31 mouse cellular contexts compared by ENCODE assay signal in the genomic region with DNA sequence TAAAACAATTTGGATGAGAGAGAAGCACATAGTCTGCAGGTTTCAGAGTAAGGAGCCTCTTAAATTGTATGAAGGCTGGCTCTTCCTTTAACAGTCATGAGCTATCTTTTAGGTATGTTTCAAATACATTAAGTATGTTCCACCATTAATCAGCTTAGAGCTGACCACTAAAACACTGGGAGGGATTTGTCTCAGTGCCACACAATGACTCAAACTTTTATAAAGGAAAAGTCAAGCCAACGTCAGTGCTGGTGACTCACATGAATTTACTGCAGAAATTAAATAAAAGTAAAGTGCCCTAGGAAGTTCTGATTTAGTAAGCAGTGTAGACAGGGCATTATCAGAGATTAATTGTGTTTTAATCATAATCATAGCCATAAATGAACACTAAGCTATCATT.
A peak's percentile ranks its signal among the peaks of the same experiment; 100 is the strongest.
DNase-seq lines count a peak whose midpoint lies in the region; ATAC-seq and TF ChIP-seq lines count a peak whose summit lies in the region.
"Had no signal": no experiment of that assay in that cellular context is flagged by ENCODE, and none has a peak within 500 bp of the region (broad histone marks: within the 10 kb centered on the region; RNA-seq: fewer than 3 reads in every experiment).

No protein-coding gene starts in this region.

- H3K27me3 ChIP-seq in Patski: no peaks in the 10 kb centered on the region
- no peaks in the 10 kb centered on the region for H3K27me3 ChIP-seq in midbrain, embryonic 14.5 days (ENCODE audit: control insufficient read depth, insufficient read depth, low read length)
- H3K27me3 ChIP-seq: CH12.LX; forebrain, embryonic 13.5 days; heart, embryonic 15.5 days; hindbrain, embryonic 12.5 days; intestine, embryonic 15.5 days; limb, embryonic 15.5 days; liver, embryonic 13.5 days; midbrain, embryonic 15.5 days; neural tube, embryonic 12.5 days had no signal

- H3K27ac ChIP-seq in embryonic fibroblast, embryonic 13.5 days (ENCODE audit: insufficient read depth, low read length): peak overlapping the region; percentile 81; the same call in 1 of the 2 replicates
- H3K27ac ChIP-seq in midbrain, embryonic 14.5 days (replicated peaks; ENCODE audit: low read depth, low read length): no peak overlapping the region
- H3K27ac ChIP-seq: forebrain, embryonic 13.5 days; heart, embryonic 10.5 days; heart, embryonic 15.5 days; hindbrain, embryonic 12.5 days; hindbrain, postnatal 0 days; intestine, embryonic 15.5 days; kidney, postnatal 0 days; limb, embryonic 10.5 days; limb, embryonic 15.5 days; liver, embryonic 13.5 days; midbrain, embryonic 15.5 days; neural tube, embryonic 12.5 days had no signal

- CTCF ChIA-PET in Patski (lab: Charles Lee): interaction anchor here (0.7 to 1.2 kb wide), 2 partner anchors 12 to 14 kb away, joined by 3 to 5 read pairs; no protein-coding TSS in a partner anchor

- TF ChIP-seq CTCF in Patski (IDR thresholded peaks at IDR 0.05): no peak
- TF ChIP-seq CTCF in embryonic fibroblast, embryonic 13.5 days (IDR thresholded peaks at IDR 0.05; ENCODE audit: borderline replicate concordance, insufficient read depth, low read length): no peak

- TF ChIP-seq POLR2A in embryonic fibroblast, embryonic 13.5 days (IDR thresholded peaks at IDR 0.05; ENCODE audit: low read depth, low read length): no peak

- no peaks in the 10 kb centered on the region for H3K9me3 ChIP-seq in midbrain, embryonic 14.5 days (ENCODE audit: control insufficient read depth, low read length)
- H3K9me3 ChIP-seq: forebrain, embryonic 13.5 days; heart, embryonic 10.5 days; heart, embryonic 15.5 days; hindbrain, embryonic 12.5 days; intestine, embryonic 15.5 days; limb, embryonic 10.5 days; limb, embryonic 15.5 days; liver, embryonic 13.5 days; midbrain, embryonic 15.5 days; neural tube, embryonic 12.5 days had no signal

- POLR2A ChIA-PET in Patski (lab: Charles Lee): interaction anchor here (1.0 kb wide), 1 partner anchor 10 kb away, joined by 5 read pairs; no protein-coding TSS in a partner anchor

- no peaks in the 10 kb centered on the region for H3K36me3 ChIP-seq in midbrain, embryonic 14.5 days (ENCODE audit: control insufficient read depth, insufficient read depth, low read length)
- H3K36me3 ChIP-seq: heart, embryonic 10.5 days; heart, embryonic 15.5 days; hindbrain, embryonic 12.5 days; intestine, embryonic 15.5 days; limb, embryonic 10.5 days; limb, embryonic 15.5 days; liver, embryonic 13.5 days; midbrain, embryonic 15.5 days; neural tube, embryonic 12.5 days had no signal

- intact Hi-C loops in left cerebral cortex, postnatal 4 days (cut with DNase I): no loop called here
- intact Hi-C loops in gastrocnemius, postnatal 14 days (cut with DNase I; ENCODE audit: low total_unique reads): no loop called here

- H3K4me1 ChIP-seq in embryonic fibroblast, embryonic 13.5 days (ENCODE audit: control insufficient read depth, insufficient read depth, low read length): peaks cover 5% of the 10 kb centered on the region; the same call in 1 of the 2 replicates
- no peaks in the 10 kb centered on the region for H3K4me1 ChIP-seq in midbrain, embryonic 14.5 days (ENCODE audit: control insufficient read depth, insufficient read depth, low read length)
- H3K4me1 ChIP-seq: forebrain, embryonic 13.5 days; hindbrain, embryonic 12.5 days; intestine, embryonic 15.5 days; limb, embryonic 15.5 days; liver, embryonic 13.5 days; midbrain, embryonic 15.5 days; neural tube, embryonic 12.5 days had no signal

- H3K4me2 ChIP-seq in midbrain, embryonic 14.5 days (ENCODE audit: low read length): no peak overlapping the region
- H3K4me2 ChIP-seq: forebrain, embryonic 13.5 days; heart, embryonic 15.5 days; hindbrain, embryonic 12.5 days; intestine, embryonic 15.5 days; limb, embryonic 15.5 days; liver, embryonic 13.5 days; midbrain, embryonic 15.5 days; neural tube, embryonic 12.5 days had no signal

- H3K9ac ChIP-seq in midbrain, embryonic 14.5 days (replicated peaks; ENCODE audit: low read length): no peak overlapping the region
- H3K9ac ChIP-seq: forebrain, embryonic 13.5 days; heart, embryonic 15.5 days; hindbrain, embryonic 12.5 days; intestine, embryonic 15.5 days; limb, embryonic 15.5 days; liver, embryonic 13.5 days; midbrain, embryonic 15.5 days; neural tube, embryonic 12.5 days had no signal

- no peak overlapping the region for H3K4me3 ChIP-seq in embryonic fibroblast, embryonic 13.5 days (ENCODE audit: insufficient read depth, low read length)
- no peak overlapping the region for H3K4me3 ChIP-seq in midbrain, embryonic 14.5 days (replicated peaks; ENCODE audit: low read depth, low read length)
- H3K4me3 ChIP-seq: forebrain, embryonic 13.5 days; heart, embryonic 10.5 days; heart, embryonic 15.5 days; hindbrain, embryonic 12.5 days; intestine, embryonic 15.5 days; limb, embryonic 10.5 days; limb, embryonic 15.5 days; liver, embryonic 13.5 days; midbrain, embryonic 15.5 days; neural tube, embryonic 12.5 days had no signal

- DNase-seq in adrenal gland, adult (ENCODE audit: inconsistent age in 2 of 2, low spot score in 1 of 2): peak; percentile 45 to 80
- DNase-seq in adrenal gland, postnatal 4 days (ENCODE audit: low spot score in 2 of 2): no peak
- DNase-seq in 416B (ENCODE audit: low read depth) (peak; percentile 90), Patski (ENCODE audit: low read depth, low spot score) (peak; percentile 68)
- no peak for DNase-seq in midbrain, embryonic 14.5 days
- DNase-seq in left cerebral cortex, postnatal 4 days: no peak
- DNase-seq in gastrocnemius, postnatal 14 days: no peak
- DNase-seq: cerebellum, adult 18-20 months; cerebellum, postnatal 14 days; gastrocnemius, postnatal 25 days; heart, adult 11 months; kidney, adult 8-10 months; kidney, postnatal 4 days; layer of hippocampus, postnatal 36 days; liver, embryonic 13.5 days; lung, adult 2 months; lung, postnatal 14 days; right cerebral cortex, postnatal 14 days had no signal

- in situ Hi-C loops in Patski (cut with MboI; ENCODE audit: low pct_unique_long_range_greater_than_20kb): no loop called here

- 46% methylated on average over 1 of the region's 1 CpGs for WGBS in midbrain, embryonic 14.5 days

- ATAC-seq in Patski: peak; percentile 62
- no peak for ATAC-seq in midbrain, embryonic 14.5 days (ENCODE audit: low FRiP score, low TSS enrichment)
- ATAC-seq: forebrain, embryonic 13.5 days; hindbrain, postnatal 0 days; intestine, embryonic 15.5 days; midbrain, embryonic 15.5 days had no signal

Comparison
In these comparisons a context has a peak if more than half of its experiments do, and no peak if none do; other contexts are left out.
1. DNase-seq: peak in adrenal gland, adult (2 of 2), 416B (single experiment) and Patski (single experiment); none in adrenal gland, postnatal 4 days (0 of 2), midbrain, embryonic 14.5 days (single experiment), left cerebral cortex, postnatal 4 days (single experiment) and gastrocnemius, postnatal 14 days (single experiment).